8 mouse cellular contexts compared by ENCODE assay signal in the genomic region with DNA sequence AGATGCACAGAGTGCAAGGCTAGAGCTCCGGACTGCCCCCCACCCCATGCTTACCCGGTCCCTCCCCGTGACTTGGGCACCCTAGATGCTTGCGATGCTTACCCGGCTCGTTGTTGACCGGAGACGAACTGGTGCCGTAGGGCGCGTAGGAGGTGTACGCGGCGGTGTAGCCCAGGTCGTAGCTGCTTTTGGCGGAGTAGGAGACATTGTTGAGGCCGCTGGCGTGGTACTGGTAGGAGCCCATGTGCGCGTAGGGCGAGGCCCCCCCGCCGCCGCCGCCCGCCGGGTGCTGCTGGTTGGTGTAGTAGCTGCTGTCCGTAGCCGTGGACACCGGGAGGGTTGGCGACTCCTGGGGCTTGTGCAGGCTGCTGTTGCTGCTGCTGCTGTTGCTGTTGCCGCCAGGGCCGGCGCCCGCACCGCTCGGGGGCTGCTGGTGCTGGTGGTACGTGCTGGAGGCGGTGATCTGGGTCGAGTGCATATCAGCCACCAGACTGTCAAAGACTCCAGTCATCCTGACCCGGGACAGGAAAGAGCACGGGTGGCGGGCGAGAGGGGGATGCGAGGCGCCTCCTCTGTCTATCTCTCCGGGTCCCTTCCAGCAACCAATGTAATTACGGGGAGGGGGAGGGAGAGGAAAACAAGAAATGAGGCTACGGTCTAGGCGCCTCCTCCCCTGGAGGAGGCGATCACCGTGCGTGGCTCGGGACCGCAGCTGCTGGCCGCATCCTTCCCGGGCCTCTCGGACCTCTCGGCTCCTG. TPM values are rescaled to one million over a fixed set of nuclear protein-coding genes. Genes with fewer than 3 reads are reported as not detected.
DNase-seq lines count a peak whose midpoint lies in the region; ATAC-seq lines count a peak whose summit lies in the region.

No protein-coding gene starts in this region.

- H3K9me3 ChIP-seq in embryonic facial prominence, embryonic 10.5 days: no peaks in the 10 kb centered on the region
- H3K9me3 ChIP-seq in hindbrain, embryonic 11.5 days (ENCODE audit: control insufficient read depth, low read length): no peaks in the 10 kb centered on the region
- H3K9me3 ChIP-seq in liver, embryonic 16.5 days (replicated peaks; ENCODE audit: control insufficient read depth, low read length): no peaks in the 10 kb centered on the region
- no peaks in the 10 kb centered on the region for H3K9me3 ChIP-seq in stomach, embryonic 16.5 days (replicated peaks; ENCODE audit: control insufficient read depth, low read length)

- peak; percentile 46 for ATAC-seq in CD4-positive, CD25-positive, alpha-beta regulatory T cell, adult 4 months
- peak; percentile 75 for ATAC-seq in hindbrain, embryonic 11.5 days (ENCODE audit: low FRiP score)
- ATAC-seq in liver, embryonic 16.5 days (ENCODE audit: low read depth): peak; percentile 19
- peak; percentile 26 for ATAC-seq in stomach, embryonic 16.5 days (ENCODE audit: insufficient read depth, low FRiP score)

- peak overlapping the region; percentile 91 for H3K27ac ChIP-seq in embryonic facial prominence, embryonic 10.5 days (replicated peaks)
- H3K27ac ChIP-seq in hindbrain, embryonic 11.5 days (ENCODE audit: low read depth, low read length): no peak overlapping the region
- no peak overlapping the region for H3K27ac ChIP-seq in liver, embryonic 16.5 days (ENCODE audit: low read length)
- H3K27ac ChIP-seq in stomach, embryonic 16.5 days (ENCODE audit: low read length): 0 out of 2 replicates have a peak overlapping the region, but pooled peaks have one; percentile 12

- H3K4me3 ChIP-seq in embryonic facial prominence, embryonic 10.5 days: peak overlapping the region; percentile 65
- H3K4me3 ChIP-seq in hindbrain, embryonic 11.5 days (ENCODE audit: low read depth, low read length): peak overlapping the region; percentile 48
- H3K4me3 ChIP-seq in liver, embryonic 16.5 days (ENCODE audit: low read depth, low read length): peak overlapping the region; percentile 54
- peak overlapping the region; percentile 40 for H3K4me3 ChIP-seq in stomach, embryonic 16.5 days (replicated peaks; ENCODE audit: low read length)

- peak overlapping the region; percentile 37; the same call in 1 of the 2 replicates for H3K9ac ChIP-seq in hindbrain, embryonic 11.5 days (ENCODE audit: low read depth, low read length)
- H3K9ac ChIP-seq in liver, embryonic 16.5 days (ENCODE audit: low read depth, low read length): no peak overlapping the region
- peak overlapping the region; percentile 46 for H3K9ac ChIP-seq in stomach, embryonic 16.5 days (ENCODE audit: low read length)

- peak overlapping the region; percentile 95 for H3K4me2 ChIP-seq in hindbrain, embryonic 11.5 days (replicated peaks; ENCODE audit: low read depth, low read length)
- peak overlapping the region; percentile 75 for H3K4me2 ChIP-seq in liver, embryonic 16.5 days (ENCODE audit: low read depth, low read length)
- H3K4me2 ChIP-seq in stomach, embryonic 16.5 days (ENCODE audit: low read depth, low read length): peak overlapping the region; percentile 64

- peaks cover 61% of the 10 kb centered on the region for H3K4me1 ChIP-seq in embryonic facial prominence, embryonic 10.5 days
- peaks cover 12% of the 10 kb centered on the region for H3K4me1 ChIP-seq in hindbrain, embryonic 11.5 days (replicated peaks; ENCODE audit: control insufficient read depth, insufficient read depth, low read length)
- H3K4me1 ChIP-seq in liver, embryonic 16.5 days (ENCODE audit: control insufficient read depth, low read depth, low read length): peaks cover 19% of the 10 kb centered on the region
- H3K4me1 ChIP-seq in stomach, embryonic 16.5 days (ENCODE audit: control insufficient read depth, insufficient read depth, low read length): peaks cover 20% of the 10 kb centered on the region

- peak; percentile 91 for DNase-seq in heart, adult 11 months
- no peak for DNase-seq in heart, adult 8-10 months (ENCODE audit: low spot score)
- DNase-seq in embryonic facial prominence, embryonic 10.5 days (ENCODE audit: low spot score): no peak
- DNase-seq in hindbrain, embryonic 11.5 days (ENCODE audit: low spot score): peak; percentile 73
- no peak for DNase-seq in layer of hippocampus, postnatal 36 days

- H3K36me3 ChIP-seq in embryonic facial prominence, embryonic 10.5 days (replicated peaks): peaks cover 22% of the 10 kb centered on the region
- H3K36me3 ChIP-seq in hindbrain, embryonic 11.5 days (ENCODE audit: control insufficient read depth, insufficient read depth, low read length): no peaks in the 10 kb centered on the region
- no peaks in the 10 kb centered on the region for H3K36me3 ChIP-seq in liver, embryonic 16.5 days (ENCODE audit: control insufficient read depth, insufficient read depth)
- H3K36me3 ChIP-seq in stomach, embryonic 16.5 days (ENCODE audit: control insufficient read depth, insufficient read depth, low read length): no peaks in the 10 kb centered on the region

- under 1% methylated on average over 59 of the region's 59 CpGs for WGBS in embryonic facial prominence, embryonic 10.5 days
- WGBS in hindbrain, embryonic 11.5 days: 1% methylated on average over 59 of the region's 59 CpGs
- WGBS in liver, embryonic 16.5 days (ENCODE audit: insufficient replicate concordance): 1% methylated on average over 59 of the region's 59 CpGs
- WGBS in stomach, embryonic 16.5 days: under 1% methylated on average over 59 of the region's 59 CpGs

- peaks cover 92% of the 10 kb centered on the region for H3K27me3 ChIP-seq in embryonic facial prominence, embryonic 10.5 days (replicated peaks; ENCODE audit: low read depth, poor library complexity, severe bottlenecking)
- peaks cover 76% of the 10 kb centered on the region for H3K27me3 ChIP-seq in hindbrain, embryonic 11.5 days (ENCODE audit: control insufficient read depth, insufficient read depth, low read length)
- peaks cover 95% of the 10 kb centered on the region for H3K27me3 ChIP-seq in liver, embryonic 16.5 days (ENCODE audit: control insufficient read depth, insufficient read depth, low read depth, low read length)
- H3K27me3 ChIP-seq in stomach, embryonic 16.5 days (ENCODE audit: control insufficient read depth, insufficient read depth, low read length): peaks cover 92% of the 10 kb centered on the region

RNA-seq across cellular contexts. Expression of a gene that starts 0.5 kb away (rescaled TPM):
- not detected for total RNA-seq in heart, adult 8-10 months (2022)
- polyA plus RNA-seq in CD4-positive, CD25-positive, alpha-beta regulatory T cell, adult 4 months (2017; shearing (Covaris generic)): not detected
- polyA plus RNA-seq in embryonic facial prominence, embryonic 10.5 days (2016; fragmentation: Nextera tagmentation; extraction: Ambion mirVana): 33.3 and 38.4 TPM in 2 replicates
- 1.9 and 2.2 TPM in 2 replicates for polyA plus RNA-seq in hindbrain, embryonic 11.5 days (2014; fragmentation: Nextera tagmentation; extraction: Ambion mirVana)
- polyA plus RNA-seq in liver, embryonic 16.5 days (2015; fragmentation: Nextera tagmentation; extraction: Ambion mirVana): 0.04 TPM in 1 of 2 replicates, not detected in the other
- 2.2 and 2.4 TPM in 2 replicates for polyA plus RNA-seq in stomach, embryonic 16.5 days (2015; fragmentation: Nextera tagmentation; extraction: Ambion mirVana)
- total RNA-seq in layer of hippocampus, postnatal 36 days (2021): 1 to 10 TPM; 4.9 to 5.3 TPM

RNA-seq across cellular contexts. Expression of a gene that starts 18.1 kb away (rescaled TPM):
- under 1 TPM; 0.20 to 0.78 (median 0.56) TPM for total RNA-seq in heart, adult 8-10 months (2022)
- polyA plus RNA-seq in CD4-positive, CD25-positive, alpha-beta regulatory T cell, adult 4 months (2017; shearing (Covaris generic)): not detected
- 46.1 and 69.6 TPM in 2 replicates for polyA plus RNA-seq in embryonic facial prominence, embryonic 10.5 days (2016; fragmentation: Nextera tagmentation; extraction: Ambion mirVana)
- polyA plus RNA-seq in hindbrain, embryonic 11.5 days (2014; fragmentation: Nextera tagmentation; extraction: Ambion mirVana): 1.6 and 2.1 TPM in 2 replicates
- 0.06 TPM in 1 of 2 replicates, not detected in the other for polyA plus RNA-seq in liver, embryonic 16.5 days (2015; fragmentation: Nextera tagmentation; extraction: Ambion mirVana)
- 7.3 and 11.6 TPM in 2 replicates for polyA plus RNA-seq in stomach, embryonic 16.5 days (2015; fragmentation: Nextera tagmentation; extraction: Ambion mirVana)
- total RNA-seq in layer of hippocampus, postnatal 36 days (2021): 10 to 100 TPM; 15.0 to 16.2 TPM

Comparison
In these comparisons a context has a peak if more than half of its experiments do, and no peak if none do; other contexts are left out.
1. DNase-seq: peak in heart, adult 11 months (single experiment) and hindbrain, embryonic 11.5 days (single experiment); none in heart, adult 8-10 months (single experiment), embryonic facial prominence, embryonic 10.5 days (single experiment) and layer of hippocampus, postnatal 36 days (0 of 2).
2. ATAC-seq: peak in every context shown above with its lines; median percentile 75 in hindbrain, embryonic 11.5 days; 46 in CD4-positive, CD25-positive, alpha-beta regulatory T cell, adult 4 months; 26 in stomach, embryonic 16.5 days; 19 in liver, embryonic 16.5 days.
3. H3K27ac ChIP-seq: peak in embryonic facial prominence, embryonic 10.5 days (single experiment) and stomach, embryonic 16.5 days (single experiment); none in hindbrain, embryonic 11.5 days (single experiment) and liver, embryonic 16.5 days (single experiment).
4. RNA of a gene that starts 0.5 kb away (polyA plus RNA-seq): 33.3 to 38.4 TPM in embryonic facial prominence, embryonic 10.5 days; 2.2 to 2.4 TPM in stomach, embryonic 16.5 days, 1.9 to 2.2 TPM in hindbrain, embryonic 11.5 days, 0.04 TPM in liver, embryonic 16.5 days and not detected in CD4-positive, CD25-positive, alpha-beta regulatory T cell, adult 4 months; every median in the first group is over 10 times any median in the second.
5. Peak in every context shown above with its lines, with median percentiles within 50 percentile points of each other: H3K4me3 ChIP-seq and H3K4me2 ChIP-seq.